Mouse (Mus musculus) adrenal gland, postnatal 10 days (tissue): Measurements from ENCODE around the gene Uqcrh. TPM values are rescaled to one million over a fixed set of nuclear protein-coding genes. Genes with fewer than 3 reads are reported as not detected.

Experiments
- DNase-seq: peaks from one replicate; pipeline ENCODE4 v3.0.0; 2021; ENCODE audit warnings: mixed read lengths
- long read RNA-seq, 2 experiments: library from polyadenylated mRNA; stranded (forward); transcript quantifications; one replicate each; pipeline ENCODE4 v2.0.0; 2021
- total RNA-seq, 2 experiments: library from RNA; stranded (reverse); gene quantifications; 2 replicates each; pipeline ENCODE4 v1.2.3; 2021

Uqcrh gene
- 1,000 to 10,000 TPM; 1,050 to 1,199 TPM for total RNA-seq
- long read RNA-seq, experiment 1, transcript Uqcrh-202 (4 exons, 547 nt), result major isoform, 456 of 524 reads
- long read RNA-seq, experiment 1, transcript Uqcrh-201 (4 exons, 402 nt), result minor isoform, 5 of 524 reads
- long read RNA-seq, experiment 1, transcript Uqcrh-205 (2 exons, 423 nt), result minor isoform, 12 of 524 reads
- long read RNA-seq, experiment 1, partial matches to known transcripts, result 2 of 524 reads
- long read RNA-seq, experiment 1, other reads (novel, unspliced or antisense), result 45 of 524 reads
- long read RNA-seq, experiment 2, transcript Uqcrh-202 (4 exons, 547 nt), result major isoform, 473 of 518 reads
- long read RNA-seq, experiment 2, transcript Uqcrh-201 (4 exons, 402 nt), result minor isoform, 5 of 518 reads
- long read RNA-seq, experiment 2, partial matches to known transcripts, result 4 of 518 reads
- long read RNA-seq, experiment 2, other reads (novel, unspliced or antisense), result 31 of 518 reads

GRCm38 (mm10) chr4:116074861-116075620, at the start of gene Uqcrh, which contains the start of gene Lrrc41:
Uqcrh (minus strand) TSS chr4:116075071.
Lrrc41 (plus strand) TSS chr4:116075269.
- peak; percentile 97 for DNase-seq

GRCm38 (mm10) chr4:116123602-116124519, 49.0 kb upstream of the Uqcrh start, which contains the start of the genes Rad54l and Pomgnt1:
Rad54l (minus strand) TSS chr4:116123690.
Pomgnt1 (plus strand) TSS chr4:116123840.
- DNase-seq, result peak; percentile 86

DNA sequence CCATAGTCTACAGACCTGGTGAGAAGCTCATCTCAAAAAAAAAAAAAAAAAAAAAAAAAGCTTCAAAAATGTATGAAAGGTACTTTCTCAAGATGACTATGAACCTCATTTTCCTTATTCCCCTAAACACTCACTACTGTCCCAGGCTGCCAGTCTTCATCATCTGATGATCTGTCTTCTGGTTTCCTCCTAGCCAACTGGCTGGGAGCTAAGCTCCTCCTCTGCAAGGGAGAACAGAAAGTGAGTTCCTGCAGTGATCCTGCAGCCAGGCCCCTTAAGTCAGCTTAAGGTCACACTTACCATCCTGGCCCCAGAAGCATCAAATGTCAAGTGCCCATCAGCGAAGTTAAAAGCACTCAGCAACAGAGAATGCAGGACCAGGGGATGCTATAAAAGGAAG, 47.9 kb upstream of the Uqcrh start:
- no peak for DNase-seq

DNA sequence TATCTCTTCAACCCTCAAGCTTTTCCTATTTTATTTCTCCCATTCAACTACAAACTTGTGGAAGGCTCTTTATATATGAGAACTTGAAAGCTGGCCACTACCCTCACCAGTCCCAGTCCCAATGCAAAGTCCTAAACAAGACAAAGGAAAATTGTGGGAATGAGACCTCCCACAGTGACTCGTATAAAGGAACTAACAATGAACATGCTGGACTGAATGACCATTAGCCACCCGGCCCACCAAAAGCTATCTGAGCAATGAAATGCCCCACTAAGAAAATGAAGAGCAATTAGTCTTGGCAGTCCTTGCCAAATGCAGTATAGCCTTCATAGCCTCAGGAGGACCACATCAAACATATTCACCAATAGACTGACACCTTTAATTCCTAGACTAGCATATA, 36.6 kb upstream of the Uqcrh start:
- DNase-seq, result no peak

DNA sequence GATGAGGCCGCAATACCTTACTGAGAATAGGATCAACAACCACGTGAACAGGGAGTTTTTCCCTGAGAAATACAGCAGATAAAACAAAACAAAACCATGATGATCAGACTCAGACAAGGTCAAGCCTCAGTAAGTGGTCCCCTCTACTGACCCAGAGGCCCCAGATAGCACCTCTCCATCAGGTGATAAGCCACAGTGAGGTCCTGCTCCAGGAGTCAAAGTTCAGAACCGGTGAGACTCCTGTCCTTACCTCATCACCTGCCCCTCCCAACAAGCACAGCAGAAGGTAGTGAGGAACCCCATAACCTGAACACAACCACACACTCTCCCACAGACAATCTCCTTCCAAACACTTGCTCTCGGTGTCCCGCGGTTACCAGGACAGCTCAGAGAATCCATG, 35.8 kb upstream of the Uqcrh start:
- no peak for DNase-seq

GRCm38 (mm10) chr4:116105278-116105677, 30.4 kb upstream of the Uqcrh start:
- DNase-seq, result no peak

- DNase-seq, result no peak
Measured at GRCm38 (mm10) chr4:116100959-116101358, 26.1 kb upstream of the Uqcrh start.

GRCm38 (mm10) chr4:116097211-116097610, 22.3 kb upstream of the Uqcrh start:
- no peak for DNase-seq

DNA sequence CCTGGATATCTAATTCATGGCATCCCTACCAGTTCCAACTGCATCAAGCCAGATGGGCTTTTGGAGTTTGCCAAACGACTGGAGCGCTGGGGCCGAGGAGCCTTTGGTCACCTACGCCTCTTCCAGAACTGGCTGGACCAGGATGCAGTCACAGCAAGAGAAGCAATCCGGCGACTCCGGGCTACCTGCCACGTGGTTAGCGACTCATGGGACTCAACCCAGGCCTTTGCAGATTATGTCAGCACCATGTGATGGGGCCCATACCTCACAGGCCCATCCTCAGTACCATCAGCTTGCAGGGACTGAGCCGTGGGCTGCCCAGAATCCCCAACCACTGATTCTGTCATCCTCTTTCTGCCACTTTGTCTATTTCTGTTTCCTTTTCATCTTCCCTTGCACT, 21.4 kb upstream of the Uqcrh start:
- DNase-seq, result no peak

GRCm38 (mm10) chr4:116088510-116089249, 13.8 kb upstream of the Uqcrh start:
- no peak for DNase-seq

- peak; percentile 25 for DNase-seq
Measured at GRCm38 (mm10) chr4:116077240-116078095, 2.6 kb upstream of the Uqcrh start.

DNA sequence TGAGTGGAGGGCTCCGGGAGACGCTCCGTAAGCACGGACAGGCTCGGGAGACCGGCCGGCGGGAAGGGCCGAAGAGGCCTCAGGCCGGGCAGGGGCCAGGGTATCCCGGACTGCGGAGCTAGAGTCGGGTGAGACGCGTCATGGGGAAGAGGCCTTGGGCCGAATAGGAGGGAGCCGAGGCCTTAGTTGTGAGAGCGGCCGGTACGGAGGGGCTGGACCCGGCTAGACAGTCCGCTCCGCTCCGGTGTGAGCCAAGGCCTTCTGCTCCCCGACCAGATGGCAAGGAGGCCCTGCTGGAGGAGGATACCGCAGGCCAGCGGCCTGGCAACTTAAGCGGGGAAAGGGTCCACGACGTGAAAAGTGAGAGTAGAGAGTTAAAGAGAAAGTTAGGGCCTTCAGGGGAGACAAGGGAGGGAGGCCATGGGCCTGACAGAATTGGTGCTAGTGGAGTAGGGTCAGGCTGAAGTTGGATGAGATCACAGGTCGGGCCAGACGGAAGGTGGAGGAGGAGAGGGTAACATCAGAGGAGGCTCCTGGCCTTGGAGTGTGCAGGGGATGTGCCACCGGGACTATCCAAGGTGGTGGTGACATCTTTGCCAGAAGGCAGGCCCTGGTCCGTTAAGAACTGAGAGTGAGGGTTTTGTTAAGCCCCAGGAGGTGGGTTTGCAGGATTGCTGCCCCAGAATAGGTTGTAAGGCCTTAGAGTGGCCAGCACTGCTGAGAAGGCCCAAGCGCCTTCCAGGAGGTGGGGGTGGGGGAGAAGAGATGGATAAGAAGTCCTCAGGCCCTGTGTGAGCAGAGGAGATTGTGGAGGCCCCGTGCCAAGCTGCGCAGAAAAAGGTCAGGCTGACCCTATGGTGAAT, 1.7 kb upstream of the Uqcrh start:
- peak; percentile 70 for DNase-seq

DNA sequence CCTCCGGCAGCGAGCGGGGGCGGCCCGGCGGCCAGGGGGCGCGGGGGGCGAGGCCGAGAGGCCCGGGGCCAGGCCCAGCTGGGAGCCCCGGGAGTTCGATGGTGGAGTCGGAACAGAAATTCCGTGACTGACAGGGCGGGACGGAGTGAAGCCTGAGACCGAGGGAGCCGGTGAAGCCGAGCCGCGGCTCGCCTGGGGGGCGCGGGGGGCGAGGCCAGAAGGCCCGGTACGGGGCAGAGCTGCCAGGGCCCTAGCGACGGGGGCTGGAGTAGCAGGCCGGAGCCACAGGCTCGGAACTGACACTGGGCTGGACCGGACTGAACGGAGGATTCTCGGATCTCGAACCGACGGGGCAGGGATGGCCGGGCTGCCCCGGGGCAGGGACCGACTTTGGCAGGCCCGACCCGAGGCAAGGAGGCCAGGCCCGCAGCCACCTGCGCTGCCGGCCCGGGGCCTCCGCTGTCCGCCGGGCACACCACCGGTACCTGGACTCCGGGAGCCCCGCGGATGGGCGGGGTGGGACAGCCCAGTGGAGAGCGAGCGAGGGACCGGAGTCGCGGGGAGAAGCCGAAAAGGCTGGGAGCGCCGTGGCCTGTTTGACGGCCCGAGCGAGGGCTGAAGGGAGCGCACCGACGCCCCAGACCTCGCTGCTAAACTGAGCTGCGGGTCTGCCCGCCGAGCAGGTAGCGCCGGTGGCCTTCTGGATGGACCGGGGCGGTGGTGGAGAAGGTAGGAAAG, 929 bp upstream of the Uqcrh start:
- peak; percentile 82 for DNase-seq

DNA sequence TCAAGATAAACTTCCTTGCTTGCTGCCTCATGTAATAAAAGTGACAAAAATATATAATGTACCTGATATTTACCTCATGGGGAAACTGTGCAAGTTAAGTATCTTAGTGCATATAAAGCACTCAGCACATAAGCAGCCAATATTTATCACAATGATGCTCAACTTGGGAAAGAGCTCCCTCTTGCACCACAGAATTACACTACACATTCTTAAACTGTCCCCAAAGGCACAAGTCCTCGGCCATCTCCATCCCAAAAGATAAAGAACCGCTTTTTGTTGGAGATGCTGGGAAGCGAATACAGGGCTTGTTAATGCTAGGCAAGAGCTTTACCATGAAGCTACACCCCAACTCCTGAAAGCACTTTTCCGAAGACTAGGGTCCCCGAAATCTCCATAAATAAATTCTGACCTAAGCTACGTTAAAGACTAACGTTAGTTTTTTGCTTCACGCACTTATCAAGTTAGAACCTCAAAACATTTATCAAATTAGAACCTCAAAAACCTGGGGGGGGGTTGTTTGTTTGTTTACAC, 661 bp downstream of the Uqcrh start:
- DNase-seq, result no peak

DNA sequence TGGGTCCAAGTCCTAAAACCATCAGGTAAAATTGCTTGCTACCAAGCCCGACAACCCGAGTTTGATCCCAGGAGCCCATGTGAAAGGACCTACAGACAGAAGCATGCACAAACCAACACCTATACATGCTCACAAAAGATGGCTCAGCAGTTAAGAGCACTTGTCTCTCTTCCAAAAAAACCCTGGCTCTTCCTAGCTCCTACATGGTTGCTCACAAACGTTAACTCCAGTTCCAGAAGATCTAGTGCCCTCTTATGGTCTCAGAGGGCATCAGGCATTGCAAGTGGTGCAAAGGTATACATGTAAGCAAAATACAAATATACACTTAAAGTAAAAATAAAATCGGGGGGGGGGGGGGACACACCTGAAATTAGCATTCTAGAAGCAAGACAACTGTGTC, 1.7 kb downstream of the Uqcrh start:
- no peak for DNase-seq

DNA sequence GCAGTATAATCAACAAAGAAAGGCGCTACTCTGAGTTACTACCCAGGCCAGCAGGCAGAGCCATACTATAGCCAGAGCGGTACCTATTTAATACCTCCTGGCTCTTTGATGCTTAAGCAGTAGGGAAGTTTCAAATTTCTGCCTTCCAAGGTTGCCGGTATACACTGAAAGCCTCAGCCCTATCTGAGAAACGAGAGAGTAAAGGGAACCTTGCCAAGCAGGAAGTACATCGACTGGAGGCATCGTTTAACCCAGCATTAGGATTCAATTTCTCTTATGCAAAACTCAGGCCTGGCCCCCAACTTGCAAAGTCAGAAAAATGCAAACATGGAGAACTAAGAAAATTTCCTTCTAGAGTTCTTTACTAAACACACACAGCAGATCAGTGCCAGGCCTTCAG, 4.8 kb downstream of the Uqcrh start:
- no peak for DNase-seq

DNA sequence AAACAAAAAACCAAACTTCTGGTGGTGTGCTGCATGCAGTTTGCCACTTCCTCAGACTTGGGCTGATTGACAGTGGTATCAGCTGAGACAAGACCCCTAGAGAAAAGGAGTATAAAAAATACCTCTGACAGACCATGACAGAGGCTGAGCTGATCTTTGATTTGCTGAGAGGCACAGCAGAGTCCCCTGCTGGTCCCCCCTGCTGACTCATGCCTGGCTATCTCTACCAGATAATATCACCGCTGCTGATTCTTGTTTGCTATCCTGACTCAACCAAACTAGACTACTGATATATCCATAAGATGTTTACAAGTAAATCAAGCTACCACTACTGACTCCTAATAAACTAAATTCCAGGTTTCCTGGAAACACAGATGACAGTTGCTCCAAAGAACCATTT, 11.0 kb downstream of the Uqcrh start:
- no peak for DNase-seq

GRCm38 (mm10) chr4:116059012-116059726, 15.7 kb downstream of the Uqcrh start:
- DNase-seq, result no peak
